Comparison of ENCODE assay signal across 41 mouse cellular contexts in the genomic region with DNA sequence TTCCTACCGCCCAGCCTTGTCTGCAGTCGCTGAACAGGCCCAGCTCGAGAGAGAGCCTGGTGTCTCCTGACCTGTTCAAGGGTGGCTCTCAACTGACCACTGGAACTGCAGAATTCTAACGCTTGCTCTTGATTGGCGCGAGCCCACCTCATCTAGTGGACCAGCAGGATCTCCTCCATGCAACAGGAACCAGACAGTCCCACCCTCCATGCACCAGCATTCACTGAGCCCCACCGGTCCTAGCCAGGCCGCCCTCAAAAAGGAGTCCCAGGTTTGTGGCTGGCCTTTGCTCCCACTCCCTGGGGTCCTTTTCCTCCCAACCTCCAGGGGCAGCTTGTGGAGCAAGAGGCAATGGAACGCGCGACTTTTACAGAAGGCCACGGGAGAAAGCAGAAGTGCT. TPM values are rescaled to one million over a fixed set of nuclear protein-coding genes. Genes with fewer than 3 reads are reported as not detected.
"Had no signal": no experiment of that assay in that cellular context is flagged by ENCODE, and none has a peak within 500 bp of the region (broad histone marks: within the 10 kb centered on the region; RNA-seq: fewer than 3 reads in every experiment).

A gene (minus strand): TSS at position 101 of the 400 bp plus-strand sequence.

RNA-seq across cellular contexts. Expression of the gene that starts here (rescaled TPM):
- total RNA-seq: heart, postnatal 10 days; heart, postnatal 14 days; heart, postnatal 25 days; heart, postnatal 36 days; heart, postnatal 4 days; hematopoietic stem cell, adult 5-6 weeks; layer of hippocampus, adult 18-20 months; layer of hippocampus, adult 2 months; layer of hippocampus, adult 8-10 months; layer of hippocampus, postnatal 10 days; layer of hippocampus, postnatal 14 days; layer of hippocampus, postnatal 25 days; layer of hippocampus, postnatal 36 days; left cerebral cortex, adult 18-20 months; left cerebral cortex, adult 2 months; left cerebral cortex, adult 8-10 months had no signal
- polyA plus RNA-seq: heart, embryonic 11.5 days; heart, embryonic 12.5 days; heart, embryonic 13.5 days; heart, embryonic 14.5 days; heart, embryonic 15.5 days; heart, embryonic 16.5 days; heart, postnatal 0 days; hindbrain, embryonic 10.5 days; hindbrain, embryonic 11.5 days; hindbrain, embryonic 12.5 days; hindbrain, embryonic 13.5 days; hindbrain, embryonic 14.5 days; hindbrain, embryonic 15.5 days; hindbrain, embryonic 16.5 days; hindbrain, postnatal 0 days; inflammation-experienced regulatory T-cells, adult 6 months; intestine, embryonic 14.5 days; intestine, embryonic 15.5 days; intestine, embryonic 16.5 days; intestine, postnatal 0 days; kidney, embryonic 14.5 days; kidney, embryonic 15.5 days; kidney, embryonic 16.5 days; kidney, postnatal 0 days; large intestine, adult 2 months had no signal
